Mouse (Mus musculus): ENCODE data around the gene Luzp4.
"Not testable (repeated sequence)": the region's sequence is repeated elsewhere in the genome, so short reads cannot be mapped to it uniquely, and the experiment has no call there.

Luzp4 gene

GRCm38 (mm10) chrX:148857340-148857739 is at the start of gene Luzp4:
TSS of gene Luzp4 (plus strand) at chrX:148857640.
- DNase-seq (ENCODE audit: low read depth, low spot score) = not testable (repeated sequence)

- DNase-seq (ENCODE audit: low read depth, low spot score) = not testable (repeated sequence)
These were observed 15.6 kb upstream of the Luzp4 start for GRCm38 (mm10) chrX:148841801-148842200.

All from c-Kit-negative CD71-positive TER-119-positive erythroid progenitor cells, embryonic 14.5 days (primary cell).